Mouse (Mus musculus): ENCODE results near the gene Atxn1.

Atxn1 gene

DNA sequence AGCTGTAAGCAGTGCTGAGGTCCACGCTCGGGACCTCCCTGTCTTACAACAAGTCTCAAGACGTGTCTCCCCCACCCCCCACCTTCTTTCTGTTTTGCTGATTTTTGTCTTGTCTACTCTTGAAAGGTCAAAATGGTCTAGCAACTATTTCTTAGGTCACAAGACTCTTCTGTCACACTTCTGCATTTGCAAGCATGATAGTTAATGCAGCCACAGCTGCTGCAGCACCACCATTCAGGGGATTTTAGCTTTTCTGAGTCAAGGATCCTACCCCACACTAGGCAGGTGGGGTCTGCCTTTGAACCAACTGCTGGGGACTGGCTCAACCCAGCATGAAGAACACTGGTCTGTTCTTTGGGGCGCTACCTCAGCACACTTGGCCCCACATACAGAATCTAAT, 3.4 kb upstream of the Atxn1 start:
- peak; percentile 35 for DNase-seq (ENCODE audit: low read depth, low spot score)
- no peaks in the 10 kb centered on the region for H3K27me3 ChIP-seq (ENCODE audit: control insufficient read depth, insufficient read depth, low read length, poor library complexity, severe bottlenecking)
- no peaks in the 10 kb centered on the region for H3K36me3 ChIP-seq (ENCODE audit: control insufficient read depth, insufficient read depth, low read length, poor library complexity, severe bottlenecking)

DNA sequence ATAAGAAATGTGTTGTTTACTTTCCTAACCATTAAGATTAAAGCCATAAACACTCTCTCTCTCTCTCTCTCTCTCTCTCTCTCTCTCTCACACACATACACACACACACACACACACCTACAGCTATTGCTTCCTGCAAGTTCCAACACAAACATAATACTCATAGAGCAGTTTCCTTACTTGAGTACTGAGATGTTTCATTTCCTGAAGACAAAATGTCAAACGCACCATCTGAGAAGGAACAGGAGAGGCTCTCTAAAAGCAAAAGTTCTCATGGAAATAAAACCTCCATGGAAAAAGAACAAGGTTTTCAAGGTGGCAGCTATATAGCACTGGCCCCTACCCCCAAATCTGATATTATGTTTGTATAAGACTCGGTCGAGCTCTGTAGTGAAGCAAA, 2.6 kb upstream of the Atxn1 start:
- H3K36me3 ChIP-seq (ENCODE audit: control insufficient read depth, insufficient read depth, low read length, poor library complexity, severe bottlenecking) = no peaks in the 10 kb centered on the region
- H3K27me3 ChIP-seq (ENCODE audit: control insufficient read depth, insufficient read depth, low read length, poor library complexity, severe bottlenecking) = no peaks in the 10 kb centered on the region
- DNase-seq (ENCODE audit: low read depth, low spot score) = no peak

DNA sequence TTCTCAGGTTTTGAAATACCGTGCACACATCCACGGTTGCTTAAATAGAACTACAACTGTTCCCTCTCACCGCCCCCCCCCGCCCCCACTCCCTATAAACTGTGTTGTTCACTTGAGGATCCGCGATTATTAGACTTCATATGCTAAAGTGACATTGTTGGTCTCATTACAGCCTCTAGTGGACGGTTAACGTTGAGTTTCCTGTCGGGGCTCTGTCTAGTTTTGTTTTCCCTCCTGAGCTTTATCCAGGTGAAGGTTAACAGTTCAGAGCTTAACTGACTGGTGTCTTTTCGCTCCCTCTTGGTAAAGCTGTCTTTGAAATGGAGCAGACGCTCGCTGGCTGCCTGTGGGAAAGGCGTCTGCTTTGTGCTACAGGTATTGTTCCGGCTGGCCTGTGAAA, 1.8 kb upstream of the Atxn1 start:
- DNase-seq (ENCODE audit: low read depth, low spot score) = peak; percentile 71

DNA sequence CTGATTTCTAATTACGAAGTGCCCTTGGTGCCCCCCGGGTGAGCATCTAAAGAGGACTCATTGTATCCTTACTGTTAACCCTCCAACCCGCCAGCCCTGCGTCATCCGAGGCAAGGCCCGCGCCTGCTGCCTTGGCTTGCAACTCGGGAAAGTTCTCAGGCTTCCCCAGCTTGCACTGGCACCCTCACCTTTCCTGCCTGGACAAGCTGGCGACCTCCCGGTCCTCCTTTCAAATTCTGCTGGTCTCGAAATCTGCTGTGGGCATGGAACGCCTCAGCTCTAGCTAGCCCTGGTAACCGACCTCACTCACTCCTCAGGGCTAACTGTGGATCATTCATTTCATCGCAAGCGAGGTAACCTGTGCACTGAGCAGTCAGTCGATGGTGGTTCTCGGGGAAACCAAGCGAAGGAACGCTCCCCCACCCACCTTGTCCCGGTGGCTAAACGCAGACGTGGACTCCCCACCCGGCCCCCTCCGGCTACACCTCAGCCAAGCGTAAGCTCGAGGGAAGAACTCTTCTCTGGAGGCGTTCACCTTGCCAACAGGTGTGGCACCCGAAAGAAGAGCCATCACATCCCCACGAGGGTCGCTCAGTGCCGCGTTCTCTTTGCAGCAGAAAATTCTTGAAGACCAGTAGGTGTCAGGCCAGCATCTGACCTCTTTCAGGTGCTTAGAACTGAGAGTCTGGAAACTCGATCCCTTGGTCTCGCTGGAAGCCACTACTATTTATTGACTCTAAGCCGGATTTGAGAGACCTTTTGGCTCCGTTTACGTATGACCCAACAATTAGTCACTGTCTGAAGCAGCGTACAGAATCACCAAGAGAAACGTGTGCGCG, 1.0 kb upstream of the Atxn1 start:
- DNase-seq (ENCODE audit: low read depth, low spot score) = peak; percentile 40
- Histone ChIP-seq H3K27me3 (ENCODE audit: control insufficient read depth, insufficient read depth, low read length, poor library complexity, severe bottlenecking) (no peaks in the 10 kb centered on the region), H3K36me3 (ENCODE audit: control insufficient read depth, insufficient read depth, low read length, poor library complexity, severe bottlenecking) (no peaks in the 10 kb centered on the region)

More for the DNA sequence above, 1.8 kb upstream of the Atxn1 start:
- Histone ChIP-seq H3K27me3 (ENCODE audit: control insufficient read depth, insufficient read depth, low read length, poor library complexity, severe bottlenecking) (no peaks in the 10 kb centered on the region), H3K36me3 (ENCODE audit: control insufficient read depth, insufficient read depth, low read length, poor library complexity, severe bottlenecking) (no peaks in the 10 kb centered on the region)

DNA sequence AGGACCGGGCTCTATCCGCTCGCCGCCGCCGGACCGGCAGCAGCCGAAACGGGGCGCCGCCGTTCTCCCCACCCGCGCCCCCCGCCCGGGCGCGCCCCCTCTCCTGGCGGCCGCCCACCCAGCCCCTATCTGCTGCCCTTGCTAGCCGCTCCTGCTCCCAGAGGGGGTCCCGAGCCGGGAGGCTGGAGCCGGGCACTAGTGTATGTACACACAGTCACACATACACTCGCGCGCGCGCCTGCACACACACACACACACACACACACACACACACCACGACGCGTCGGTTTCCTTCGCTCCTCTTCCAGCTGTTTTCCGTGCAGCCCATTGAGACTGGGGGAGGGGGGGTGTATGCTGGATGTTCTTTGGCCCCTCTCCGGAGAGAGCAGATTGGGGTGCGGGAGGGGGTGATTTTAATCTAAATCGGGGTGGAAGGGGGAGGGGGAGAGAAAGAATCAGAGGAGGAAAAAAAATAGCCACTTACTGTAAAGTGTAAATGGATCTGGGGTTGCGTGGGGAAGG, 416 bp downstream of the Atxn1 start:
- peak; percentile 39 for DNase-seq (ENCODE audit: low read depth, low spot score)
- no peaks in the 10 kb centered on the region for H3K27me3 ChIP-seq (ENCODE audit: control insufficient read depth, insufficient read depth, low read length, poor library complexity, severe bottlenecking)
- no peaks in the 10 kb centered on the region for H3K36me3 ChIP-seq (ENCODE audit: control insufficient read depth, insufficient read depth, low read length, poor library complexity, severe bottlenecking)

DNA sequence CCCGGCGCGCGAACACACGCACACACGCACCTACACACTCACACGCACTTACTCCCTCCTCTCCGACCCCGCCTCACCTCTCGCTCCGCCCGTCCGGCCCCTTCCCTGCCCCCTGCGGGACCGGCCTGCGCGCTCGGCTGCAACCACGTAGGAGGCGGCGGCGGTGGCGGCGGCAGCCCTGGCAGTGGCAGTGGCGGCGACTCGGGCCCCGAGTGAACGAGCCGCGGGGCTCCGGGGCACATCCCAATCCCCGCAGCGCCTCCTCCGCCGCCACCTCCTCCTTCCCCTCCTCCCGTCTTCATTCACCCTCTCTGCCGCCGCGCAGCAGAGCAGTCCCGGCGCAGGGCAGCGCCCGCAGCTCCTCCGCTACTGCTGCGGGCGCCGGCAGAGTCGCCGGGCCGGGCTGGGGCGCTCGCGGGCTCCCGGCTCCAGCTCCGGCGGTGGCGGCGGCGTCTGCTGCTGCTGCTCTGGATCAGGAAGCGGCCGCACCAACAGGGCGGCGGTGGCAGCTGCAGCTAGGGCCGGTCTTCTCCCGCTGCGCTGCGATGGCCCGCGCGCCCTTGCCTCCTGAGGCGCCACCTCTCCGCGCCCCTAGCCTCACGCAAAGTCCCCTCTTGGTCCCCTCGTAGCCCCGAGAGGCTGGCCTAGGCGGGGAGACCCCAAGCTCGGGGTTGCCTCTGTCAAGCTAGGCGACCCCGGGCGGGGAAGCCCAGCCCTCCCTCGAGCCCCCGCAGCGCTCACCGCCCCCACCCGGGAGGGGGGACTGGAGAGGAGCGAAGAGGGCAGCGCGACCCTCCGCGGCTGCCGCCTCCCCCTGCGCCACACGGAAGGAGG, 1.1 kb downstream of the Atxn1 start:
- Histone ChIP-seq H3K36me3 (ENCODE audit: control insufficient read depth, insufficient read depth, low read length, poor library complexity, severe bottlenecking) (no peaks in the 10 kb centered on the region), H3K27me3 (ENCODE audit: control insufficient read depth, insufficient read depth, low read length, poor library complexity, severe bottlenecking) (no peaks in the 10 kb centered on the region)
- DNase-seq (ENCODE audit: low read depth, low spot score) = peak; percentile 66

DNA sequence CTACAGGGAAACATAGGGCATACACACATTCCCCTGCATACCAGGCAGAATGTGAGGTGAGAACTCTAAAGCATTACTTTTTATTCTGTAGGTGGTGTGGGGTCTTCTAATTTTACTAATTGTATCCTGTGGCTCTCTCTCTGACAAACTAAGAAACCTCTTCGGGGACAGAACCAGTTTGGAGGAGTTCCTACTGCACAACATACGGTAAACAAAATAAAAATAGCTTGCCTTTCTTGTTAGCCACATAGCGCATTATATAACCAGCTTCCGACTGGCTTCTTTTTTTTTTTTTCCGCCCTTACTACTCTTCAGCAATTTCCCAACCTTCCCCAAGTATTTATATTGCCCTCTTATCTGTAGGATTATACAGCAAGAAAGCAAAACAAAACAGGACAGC, 2.0 kb downstream of the Atxn1 start:
- no peak for DNase-seq (ENCODE audit: low read depth, low spot score)
- Histone ChIP-seq H3K36me3 (ENCODE audit: control insufficient read depth, insufficient read depth, low read length, poor library complexity, severe bottlenecking) (no peaks in the 10 kb centered on the region), H3K27me3 (ENCODE audit: control insufficient read depth, insufficient read depth, low read length, poor library complexity, severe bottlenecking) (no peaks in the 10 kb centered on the region)

DNA sequence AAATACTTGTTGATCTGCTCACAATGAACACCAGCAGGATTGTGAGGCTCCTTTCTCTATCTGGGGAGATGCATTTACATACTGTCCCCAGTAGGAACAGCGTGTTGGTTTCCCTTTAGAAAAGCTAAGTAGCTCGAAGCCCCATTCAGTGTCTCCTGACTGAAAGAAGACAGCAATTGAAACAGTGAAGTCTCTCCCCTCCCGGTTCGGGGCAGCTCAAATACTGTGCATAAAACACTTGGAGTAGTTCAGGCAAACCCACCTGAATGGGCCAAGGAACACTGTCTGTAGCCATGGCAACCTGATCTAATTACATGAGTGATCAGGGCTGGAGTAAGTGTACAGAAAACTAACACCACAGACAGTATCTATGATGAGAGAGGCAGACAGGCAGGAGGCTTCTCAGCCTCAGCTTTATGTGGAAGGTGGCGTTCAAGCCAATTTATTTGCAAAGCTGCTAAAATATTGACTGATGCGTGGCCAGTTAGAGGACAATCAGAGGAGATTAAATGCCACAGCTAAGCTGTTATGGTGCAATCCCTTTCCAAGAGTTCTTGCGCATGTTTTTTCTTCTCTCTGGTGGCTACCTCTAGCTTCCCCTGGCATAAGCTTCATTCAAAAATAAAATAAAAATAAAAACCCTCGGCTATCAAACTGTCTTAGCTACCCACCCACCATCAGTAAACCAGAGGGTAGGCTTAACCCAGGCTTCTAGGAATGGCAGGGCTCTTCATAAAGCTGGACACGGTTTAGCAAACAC, 2.8 kb downstream of the Atxn1 start:
- no peaks in the 10 kb centered on the region for H3K36me3 ChIP-seq (ENCODE audit: control insufficient read depth, insufficient read depth, low read length, poor library complexity, severe bottlenecking)
- no peaks in the 10 kb centered on the region for H3K27me3 ChIP-seq (ENCODE audit: control insufficient read depth, insufficient read depth, low read length, poor library complexity, severe bottlenecking)
- DNase-seq (ENCODE audit: low read depth, low spot score) = peak; percentile 27

DNA sequence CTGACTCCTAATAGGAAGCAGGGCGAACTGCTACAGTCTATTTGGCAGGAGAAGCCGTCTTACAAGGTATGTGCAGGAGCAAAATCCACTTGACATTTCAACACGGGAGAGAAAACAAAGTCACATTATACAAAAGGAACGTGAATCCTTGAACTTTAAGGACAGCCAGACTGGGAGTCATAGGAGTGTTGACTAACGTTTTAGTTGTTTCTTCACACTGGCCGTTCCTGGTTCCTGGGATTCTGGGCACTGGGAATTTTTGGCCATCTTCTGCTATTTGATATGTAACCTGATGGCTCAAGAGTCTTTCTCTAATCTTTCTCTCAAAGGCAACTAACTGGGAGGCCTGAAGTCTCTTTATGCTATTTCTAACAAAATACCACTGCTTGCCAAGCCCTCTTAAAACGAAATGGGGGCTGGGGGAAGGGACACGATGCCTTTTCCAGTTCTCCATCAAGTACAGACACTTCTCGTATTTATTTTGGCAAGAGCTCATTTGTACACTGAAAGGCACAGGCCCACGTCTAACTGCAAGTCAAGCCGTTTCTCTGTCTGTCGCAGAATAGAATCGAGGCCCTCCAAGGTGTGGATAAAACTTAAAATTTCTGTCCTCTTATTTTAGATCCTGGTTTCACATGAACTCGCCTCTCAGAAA, 4.4 kb downstream of the Atxn1 start:
- Histone ChIP-seq H3K27me3 (ENCODE audit: control insufficient read depth, insufficient read depth, low read length, poor library complexity, severe bottlenecking) (no peaks in the 10 kb centered on the region), H3K36me3 (ENCODE audit: control insufficient read depth, insufficient read depth, low read length, poor library complexity, severe bottlenecking) (no peaks in the 10 kb centered on the region)
- no peak for DNase-seq (ENCODE audit: low read depth, low spot score)

DNA sequence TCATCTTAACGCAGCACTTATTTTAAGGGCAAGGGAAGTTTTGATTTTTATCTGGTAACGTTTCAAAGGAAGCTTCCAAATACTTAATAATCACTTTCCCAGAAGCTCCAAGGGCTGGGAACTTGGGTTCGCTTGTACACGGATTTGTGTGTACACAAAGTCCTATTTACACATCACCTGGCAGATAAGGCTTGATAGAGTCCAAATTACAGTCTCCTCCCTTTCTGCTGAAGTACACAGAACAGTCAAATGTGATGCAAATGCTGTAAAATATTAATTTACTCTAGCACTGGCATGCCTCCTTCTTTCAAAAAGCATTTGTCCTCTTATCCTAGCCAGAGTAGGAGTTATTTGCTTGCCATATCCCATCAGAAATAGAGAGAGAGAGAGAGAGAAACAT, 6.5 kb downstream of the Atxn1 start:
- no peaks in the 10 kb centered on the region for H3K27me3 ChIP-seq (ENCODE audit: control insufficient read depth, insufficient read depth, low read length, poor library complexity, severe bottlenecking)
- no peak for DNase-seq (ENCODE audit: low read depth, low spot score)
- H3K36me3 ChIP-seq (ENCODE audit: control insufficient read depth, insufficient read depth, low read length, poor library complexity, severe bottlenecking) = no peaks in the 10 kb centered on the region

DNA sequence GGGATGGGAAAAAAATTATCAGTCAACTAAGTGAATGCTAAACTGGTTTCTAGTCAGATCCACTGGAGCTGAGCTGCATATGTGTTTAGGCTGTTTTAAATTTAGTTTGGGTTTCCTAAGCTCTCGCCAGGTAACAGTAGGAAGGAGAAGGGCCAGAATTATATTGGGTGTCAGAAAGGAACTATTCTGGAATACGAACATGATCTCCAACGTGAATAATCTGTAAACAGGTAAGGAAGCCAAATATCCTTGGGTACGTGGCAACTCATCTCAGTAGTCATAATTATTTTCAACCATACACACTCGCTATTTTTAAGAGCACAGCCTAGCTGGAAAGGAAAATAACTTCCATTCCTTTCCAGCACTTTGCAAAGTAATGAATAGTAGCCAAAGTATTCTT, 7.2 kb downstream of the Atxn1 start:
- no peaks in the 10 kb centered on the region for H3K36me3 ChIP-seq (ENCODE audit: control insufficient read depth, insufficient read depth, low read length, poor library complexity, severe bottlenecking)
- DNase-seq (ENCODE audit: low read depth, low spot score) = no peak
- no peaks in the 10 kb centered on the region for H3K27me3 ChIP-seq (ENCODE audit: control insufficient read depth, insufficient read depth, low read length, poor library complexity, severe bottlenecking)

DNA sequence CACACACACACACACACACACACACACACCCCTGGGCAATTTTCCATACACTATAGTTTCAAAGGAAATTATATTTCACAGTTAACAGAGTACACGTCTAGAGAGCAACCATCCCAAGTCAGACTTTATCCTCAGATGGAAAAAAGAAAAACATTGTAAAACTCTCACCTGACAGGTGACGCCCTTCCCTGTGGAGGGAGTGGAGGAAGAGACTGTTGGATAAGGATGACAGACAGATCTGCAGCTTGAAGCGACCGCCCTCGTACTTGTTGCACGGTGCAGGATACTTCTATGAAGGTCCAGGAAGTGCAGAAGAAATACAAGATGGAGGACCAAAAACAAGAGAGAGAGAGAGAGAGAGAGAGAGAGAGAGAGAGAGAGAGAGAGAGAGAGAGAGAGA, 8.5 kb downstream of the Atxn1 start:
- Histone ChIP-seq H3K27me3 (ENCODE audit: control insufficient read depth, insufficient read depth, low read length, poor library complexity, severe bottlenecking) (no peaks in the 10 kb centered on the region), H3K36me3 (ENCODE audit: control insufficient read depth, insufficient read depth, low read length, poor library complexity, severe bottlenecking) (no peaks in the 10 kb centered on the region)
- no peak for DNase-seq (ENCODE audit: low read depth, low spot score)

DNA sequence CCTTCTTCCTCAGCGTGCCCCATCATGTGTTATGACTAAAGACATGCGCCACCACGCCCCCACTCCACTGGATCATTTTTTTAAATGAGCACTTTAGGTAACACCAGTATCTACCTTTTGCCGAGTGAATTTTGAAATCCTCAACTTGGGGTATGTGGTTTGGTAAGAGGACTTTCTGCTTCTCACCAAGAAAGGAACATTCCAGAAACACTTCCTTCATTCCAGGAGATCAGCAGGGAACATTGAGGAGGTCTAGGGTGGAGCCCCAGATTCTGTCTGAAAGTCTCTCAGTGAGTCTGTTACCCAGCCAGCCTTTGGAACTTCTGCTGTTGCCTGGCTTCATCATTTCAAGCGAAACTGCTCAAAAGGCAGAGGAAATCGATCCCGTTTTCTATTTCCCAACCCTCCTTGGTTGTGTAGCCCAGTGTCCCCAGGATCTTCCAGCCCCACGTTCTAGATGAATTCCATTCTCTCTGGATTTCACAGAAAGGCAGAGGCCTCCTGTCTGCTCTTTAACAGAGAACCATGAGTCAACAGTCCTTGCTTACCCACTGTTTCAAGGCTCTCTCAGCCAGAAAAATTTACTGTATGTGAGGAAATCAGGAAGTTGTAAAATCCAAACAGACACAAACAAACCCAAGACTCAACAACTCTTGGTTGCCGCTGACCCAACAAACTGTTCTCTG, 9.3 kb downstream of the Atxn1 start:
- Histone ChIP-seq H3K36me3 (ENCODE audit: control insufficient read depth, insufficient read depth, low read length, poor library complexity, severe bottlenecking) (no peaks in the 10 kb centered on the region), H3K27me3 (ENCODE audit: control insufficient read depth, insufficient read depth, low read length, poor library complexity, severe bottlenecking) (no peaks in the 10 kb centered on the region)
- no peak for DNase-seq (ENCODE audit: low read depth, low spot score)

DNA sequence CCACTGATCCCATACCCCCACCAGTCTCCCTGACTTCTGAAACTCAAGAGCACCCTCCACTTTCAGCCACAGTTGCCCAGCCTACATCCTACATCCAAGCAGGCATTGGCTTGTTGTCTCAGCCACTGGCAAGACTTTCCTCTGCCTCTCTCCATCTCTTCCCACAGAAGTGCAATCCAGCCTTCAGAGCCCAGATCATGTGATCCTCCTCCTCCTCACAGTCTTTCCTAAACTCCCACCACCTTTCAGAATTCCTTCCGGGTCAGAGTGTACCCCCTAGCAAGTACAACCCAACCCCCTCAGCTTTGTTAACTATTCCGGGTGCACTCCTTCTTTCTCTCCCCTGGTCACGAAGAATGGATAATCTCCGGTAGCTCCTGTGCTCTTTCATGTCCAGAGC, 11.7 kb downstream of the Atxn1 start:
- no peak for DNase-seq (ENCODE audit: low read depth, low spot score)
- Histone ChIP-seq H3K27me3 (ENCODE audit: control insufficient read depth, insufficient read depth, low read length, poor library complexity, severe bottlenecking) (no peaks in the 10 kb centered on the region), H3K36me3 (ENCODE audit: control insufficient read depth, insufficient read depth, low read length, poor library complexity, severe bottlenecking) (no peaks in the 10 kb centered on the region)

Measured in splenic B cell, adult 2 months (primary cell).